Mouse (Mus musculus): ENCODE results near the gene Atp1b3. TPM values are rescaled to one million over a fixed set of nuclear protein-coding genes. Genes with fewer than 3 reads are reported as not detected.

Gene Atp1b3
- total RNA-seq, 2 experiments from 2014 or later = 77.6 to 81.1 TPM

Other genes starting within 250 kb of the Atp1b3 start
- gene Gk5, start 245.1 kb downstream of the Atp1b3 start, total RNA-seq (2021) = 1 to 10 TPM; 5.1 to 5.5 TPM
- gene Tfdp2, start 168.2 kb downstream of the Atp1b3 start, total RNA-seq (2021) = 10 to 100 TPM; 34.8 to 40.0 TPM
- 10 to 100 TPM; 81.0 to 94.0 TPM for gene Rnf7, start 114.2 kb upstream of the Atp1b3 start, total RNA-seq (2021)
- gene Gm28729, start 160.8 kb upstream of the Atp1b3 start, total RNA-seq (2021) = not detected

Measured in heart, postnatal 4 days (tissue).